Mouse (Mus musculus) colon, adult 2 months (tissue): Measurements from ENCODE around the gene Slc30a2. TPM values are rescaled to one million over a fixed set of nuclear protein-coding genes. Genes with fewer than 3 reads are reported as not detected.

Experiments used
- polyA plus RNA-seq: library from polyadenylated mRNA; depleted of rRNA; stranded (reverse); fragments of >200 nt; gene quantifications from 2 replicates; pipeline ENCODE4 v1.2.3, GENCODE M21; 2012; rRNA removed

Gene Slc30a2
- polyA plus RNA-seq: 0.24 and 0.33 TPM in 2 replicates

DNA sequence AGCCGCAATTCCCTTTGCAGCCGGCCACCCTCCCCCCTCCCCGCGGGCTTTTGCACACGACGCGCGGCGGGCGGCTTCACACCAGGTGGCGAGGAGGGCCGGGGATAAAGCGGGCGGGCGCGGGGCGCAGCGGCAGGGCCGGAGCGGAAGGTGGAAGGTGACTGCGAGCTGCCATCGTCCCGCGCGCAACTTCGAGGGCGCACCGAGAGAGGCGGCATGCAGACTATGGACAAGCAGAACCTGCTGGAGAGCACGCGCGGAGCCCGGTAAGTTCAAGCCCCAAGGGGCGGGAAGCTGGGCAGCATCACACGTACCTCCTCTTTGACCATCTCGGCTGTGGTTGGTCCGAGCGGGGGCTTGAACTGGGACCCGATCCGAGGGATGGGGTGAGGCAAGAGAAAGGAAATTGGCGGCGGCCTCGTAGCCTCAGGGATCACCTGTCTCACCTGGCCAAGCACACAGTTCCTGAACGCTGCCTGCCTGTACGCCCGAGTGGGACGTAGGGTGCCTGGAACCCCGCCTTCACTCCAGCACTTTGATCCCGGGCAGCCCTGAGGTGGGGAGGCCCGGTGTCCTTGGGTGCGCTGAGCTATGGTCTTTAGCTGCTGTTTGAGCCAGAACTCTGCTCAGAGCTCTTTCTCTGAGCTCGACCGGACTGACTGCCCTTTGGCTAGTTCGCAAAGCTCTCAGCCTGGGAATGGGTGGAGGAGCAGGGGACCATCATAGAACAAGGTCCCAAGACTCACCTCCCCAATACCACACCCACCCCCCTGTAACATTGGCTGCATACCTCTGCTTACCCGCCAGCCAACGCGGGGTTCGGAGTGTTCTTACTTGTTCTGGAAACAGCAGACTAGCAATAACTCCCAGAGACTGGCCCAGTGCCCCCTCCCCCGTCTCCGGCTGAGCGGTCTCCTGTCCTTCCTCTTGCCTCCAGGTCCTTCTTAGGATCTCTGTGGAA is at the start of gene Slc30a2:
Gene Slc30a2, plus strand, starts transcription at position 111 of the 961 bp plus-strand sequence.

DNA sequence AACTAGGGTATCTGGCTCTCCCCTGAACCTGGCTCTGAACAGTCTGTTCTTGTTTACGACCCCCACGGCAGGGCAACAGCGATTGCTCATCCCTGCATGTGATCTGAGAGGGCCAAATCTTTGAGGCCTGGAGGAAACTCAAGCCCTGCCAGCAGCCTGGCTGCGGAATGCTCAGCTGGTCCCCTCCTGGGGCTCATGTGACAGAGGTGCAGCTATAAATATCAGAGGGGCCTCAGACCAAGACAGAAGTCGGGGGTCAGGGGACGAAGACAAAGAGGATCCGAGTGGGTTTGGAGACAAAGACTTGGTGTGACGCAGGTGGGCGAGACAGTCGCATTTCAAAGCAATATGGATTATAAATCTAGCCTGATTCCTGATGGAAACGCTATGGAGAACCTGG is 28.1 kb upstream of the Slc30a2 start, which contains the start of gene Trim63:
Gene Trim63, plus strand, starts transcription at position 245 of the 400 bp plus-strand sequence.

GRCm38 (mm10) chr4:134383750-134384149 is 40.8 kb downstream of the Slc30a2 start, which contains the start of gene Extl1:
Gene Extl1 (minus strand): TSS chr4:134383850.

GRCm38 (mm10) chr4:134395977-134396825 is 53.2 kb downstream of the Slc30a2 start, which contains the start of gene Pafah2:
Gene Pafah2 (plus strand): TSS chr4:134396320.

Other genes starting within 250 kb of the Slc30a2 start
- gene Cd52, start 248.1 kb upstream of the Slc30a2 start, polyA plus RNA-seq: 22.1 and 23.8 TPM in 2 replicates
- gene Ubxn11, start 240.6 kb upstream of the Slc30a2 start, polyA plus RNA-seq: 5.9 and 6.5 TPM in 2 replicates
- gene Sh3bgrl3, start 214.4 kb upstream of the Slc30a2 start, polyA plus RNA-seq: 879 and 909 TPM in 2 replicates
- 15.9 and 20.1 TPM in 2 replicates for gene Cep85, start 156.1 kb upstream of the Slc30a2 start, polyA plus RNA-seq
- not detected in 2 replicates for gene Gm7534, start 140.2 kb upstream of the Slc30a2 start, polyA plus RNA-seq
- 0.49 and 1.7 TPM in 2 replicates for gene Catsper4, start 115.8 kb upstream of the Slc30a2 start, polyA plus RNA-seq
- gene Cnksr1, start 104.8 kb upstream of the Slc30a2 start, polyA plus RNA-seq: 31.8 and 36.7 TPM in 2 replicates
- gene E130218I03Rik, start 99.5 kb upstream of the Slc30a2 start, polyA plus RNA-seq: not detected in 2 replicates
- gene Zfp593, start 97.6 kb upstream of the Slc30a2 start, polyA plus RNA-seq: 8.8 and 9.7 TPM in 2 replicates
- not detected in 2 replicates for gene Gm30191, start 96.2 kb upstream of the Slc30a2 start, polyA plus RNA-seq
- gene Grrp1, start 89.1 kb upstream of the Slc30a2 start, polyA plus RNA-seq: 9.7 and 12.6 TPM in 2 replicates
- 2.1 and 3.5 TPM in 2 replicates for gene Pdik1l, start 55.3 kb upstream of the Slc30a2 start, polyA plus RNA-seq
- not detected in 2 replicates for gene Trim63, start 28.1 kb upstream of the Slc30a2 start, polyA plus RNA-seq
- 0.56 and 2.1 TPM in 2 replicates for gene Extl1, start 40.7 kb downstream of the Slc30a2 start, polyA plus RNA-seq
- gene Pafah2, start 53.1 kb downstream of the Slc30a2 start, polyA plus RNA-seq: 46.8 and 53.2 TPM in 2 replicates
- gene Stmn1, start 125.1 kb downstream of the Slc30a2 start, polyA plus RNA-seq: 11.4 and 14.9 TPM in 2 replicates
- 18.1 and 20.5 TPM in 2 replicates for gene Paqr7, start 153.5 kb downstream of the Slc30a2 start, polyA plus RNA-seq
- 0.49 and 0.51 TPM in 2 replicates for gene Aunip, start 167.8 kb downstream of the Slc30a2 start, polyA plus RNA-seq
- 58.4 and 63.6 TPM in 2 replicates for gene Mtfr1l, start 192.2 kb downstream of the Slc30a2 start, polyA plus RNA-seq
- 11.3 and 12.4 TPM in 2 replicates for gene Selenon, start 209.0 kb downstream of the Slc30a2 start, polyA plus RNA-seq